Mouse (Mus musculus) naive thymus-derived CD4-positive, alpha-beta T cell, adult 2 months (primary cell): ENCODE results near the gene Acod1.

Experiments
- DNase-seq: peaks from one replicate; pipeline ENCODE4 v3.0.0-alpha.2; 2011; ENCODE audit warnings: low read depth

Gene Acod1

GRCm38 (mm10) chr14:103046677-103047076, at the start of gene Acod1:
Gene Acod1 (plus strand): TSS chr14:103046977.
- DNase-seq: no peak

DNA sequence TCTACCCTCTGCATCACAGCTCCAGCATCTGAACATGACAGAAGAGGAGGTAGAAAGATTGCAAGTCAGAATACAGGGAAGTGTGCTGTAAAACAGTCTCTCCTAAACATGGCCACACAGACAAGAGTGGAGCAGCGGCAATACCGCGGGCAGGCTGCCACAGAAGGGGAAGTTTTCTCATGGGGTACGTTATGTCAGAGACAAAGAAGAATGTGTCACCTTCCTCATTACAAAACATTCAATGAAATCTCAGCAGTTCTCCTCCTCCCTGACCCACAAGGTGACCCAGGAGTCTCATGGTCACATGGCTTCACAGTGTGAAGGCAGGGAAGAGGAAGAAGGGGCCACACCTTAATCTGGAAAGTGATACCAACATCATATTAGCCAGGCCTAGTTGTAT, 39.0 kb upstream of the Acod1 start:
- no peak for DNase-seq

DNA sequence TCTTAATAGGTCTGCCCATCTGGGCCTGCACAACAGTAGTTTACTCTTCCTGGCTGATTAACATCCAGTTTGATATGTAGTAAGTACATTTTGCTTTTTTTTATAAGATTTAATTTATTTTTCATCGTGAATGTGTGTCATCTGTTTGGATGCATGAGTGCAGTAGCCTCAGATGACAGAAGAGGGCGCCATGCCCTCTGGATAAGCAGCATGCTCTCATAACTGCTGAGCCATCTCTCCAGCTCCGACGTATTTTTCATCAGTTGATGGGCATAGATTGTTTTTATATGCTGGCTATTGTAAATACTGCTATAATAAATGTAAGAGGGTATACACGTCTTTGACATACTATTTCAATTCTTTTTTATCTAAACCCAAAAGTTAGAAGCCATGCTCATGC, 35.0 kb upstream of the Acod1 start:
- peak; percentile 72 for DNase-seq

- DNase-seq: peak; percentile 76
These were observed 34.1 kb upstream of the Acod1 start for GRCm38 (mm10) chr14:103012563-103013150.

DNA sequence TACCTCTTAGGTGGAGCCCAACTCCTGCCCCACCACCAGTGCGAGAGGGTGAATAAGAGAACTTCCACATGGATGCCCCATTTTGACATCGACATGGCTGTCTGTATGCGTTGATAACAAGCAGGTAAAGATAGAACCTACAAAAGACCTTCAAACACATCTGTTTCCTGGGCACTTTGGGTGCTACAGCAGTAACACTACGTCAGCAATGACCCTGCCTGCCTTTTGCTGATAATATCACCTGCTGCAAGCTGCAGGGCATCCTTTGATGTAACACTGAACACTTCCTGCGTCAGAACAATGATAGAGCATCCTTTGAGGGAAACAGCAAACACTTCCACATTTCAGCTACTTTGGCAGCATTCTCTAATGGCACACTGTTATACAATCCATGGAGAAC, 29.8 kb upstream of the Acod1 start:
- peak; percentile 51 for DNase-seq

- no peak for DNase-seq
These were observed 26.7 kb upstream of the Acod1 start for GRCm38 (mm10) chr14:103020046-103020445.

GRCm38 (mm10) chr14:103029203-103029602, 17.6 kb upstream of the Acod1 start:
- no peak for DNase-seq

GRCm38 (mm10) chr14:103033271-103033823, 13.4 kb upstream of the Acod1 start:
- DNase-seq: peak; percentile 34

- no peak for DNase-seq
These were observed 12.7 kb upstream of the Acod1 start for GRCm38 (mm10) chr14:103034076-103034475.

GRCm38 (mm10) chr14:103037016-103037415, 9.8 kb upstream of the Acod1 start:
- DNase-seq: no peak

GRCm38 (mm10) chr14:103048292-103049086, 1.7 kb downstream of the Acod1 start:
- DNase-seq: peak; percentile 26

DNA sequence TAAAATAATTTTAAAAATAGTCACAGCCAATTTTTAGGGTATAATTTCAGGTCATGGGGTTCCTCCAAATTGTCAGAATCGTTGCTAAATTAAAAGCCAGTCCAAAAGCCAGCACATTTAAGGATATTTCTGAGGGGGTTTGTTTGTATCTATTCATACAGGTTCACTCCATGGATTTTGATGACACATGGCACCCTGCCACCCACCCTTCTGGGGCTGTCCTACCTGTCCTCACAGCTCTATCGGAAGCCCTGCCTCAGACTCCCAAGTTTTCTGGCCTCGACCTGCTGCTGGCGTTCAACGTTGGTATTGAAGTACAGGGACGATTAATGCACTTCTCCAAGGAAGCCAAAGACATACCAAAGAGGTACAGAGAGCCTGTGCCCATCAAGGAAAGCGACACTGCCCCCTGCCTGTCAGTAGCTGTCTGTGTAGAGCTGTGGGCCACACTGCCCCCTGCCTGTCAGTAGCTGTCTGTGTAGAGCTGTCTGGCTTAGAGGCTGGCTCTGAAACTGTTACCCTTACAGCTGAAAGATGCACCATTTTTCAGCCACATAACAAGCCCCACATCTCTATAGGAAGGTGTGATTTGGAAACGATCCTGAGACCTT, 4.5 kb downstream of the Acod1 start:
- peak; percentile 91 for DNase-seq

DNA sequence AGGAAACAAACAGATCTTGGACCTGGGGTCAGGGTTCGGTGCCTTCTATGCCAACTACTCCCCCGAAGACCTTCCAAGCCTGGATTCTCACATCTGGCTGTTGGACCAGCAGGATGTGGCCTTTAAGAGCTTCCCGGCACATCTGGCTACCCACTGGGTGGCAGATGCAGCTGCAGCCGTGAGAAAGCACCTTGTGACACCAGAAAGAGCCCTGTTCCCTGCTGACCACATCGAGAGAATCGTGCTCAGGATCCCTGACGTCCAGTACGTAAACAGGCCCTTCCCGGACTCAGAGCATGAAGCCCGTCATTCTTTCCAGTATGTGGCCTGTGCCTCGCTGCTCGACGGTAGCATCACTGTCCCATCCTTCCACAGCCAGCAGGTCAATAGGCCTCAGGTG, 8.0 kb downstream of the Acod1 start:
- DNase-seq: no peak

- DNase-seq: no peak
These were observed 9.8 kb downstream of the Acod1 start for GRCm38 (mm10) chr14:103056601-103057000.

GRCm38 (mm10) chr14:103058998-103059397, 12.2 kb downstream of the Acod1 start:
- DNase-seq: no peak

- no peak for DNase-seq
These were observed 12.7 kb downstream of the Acod1 start for GRCm38 (mm10) chr14:103059495-103059894.

DNA sequence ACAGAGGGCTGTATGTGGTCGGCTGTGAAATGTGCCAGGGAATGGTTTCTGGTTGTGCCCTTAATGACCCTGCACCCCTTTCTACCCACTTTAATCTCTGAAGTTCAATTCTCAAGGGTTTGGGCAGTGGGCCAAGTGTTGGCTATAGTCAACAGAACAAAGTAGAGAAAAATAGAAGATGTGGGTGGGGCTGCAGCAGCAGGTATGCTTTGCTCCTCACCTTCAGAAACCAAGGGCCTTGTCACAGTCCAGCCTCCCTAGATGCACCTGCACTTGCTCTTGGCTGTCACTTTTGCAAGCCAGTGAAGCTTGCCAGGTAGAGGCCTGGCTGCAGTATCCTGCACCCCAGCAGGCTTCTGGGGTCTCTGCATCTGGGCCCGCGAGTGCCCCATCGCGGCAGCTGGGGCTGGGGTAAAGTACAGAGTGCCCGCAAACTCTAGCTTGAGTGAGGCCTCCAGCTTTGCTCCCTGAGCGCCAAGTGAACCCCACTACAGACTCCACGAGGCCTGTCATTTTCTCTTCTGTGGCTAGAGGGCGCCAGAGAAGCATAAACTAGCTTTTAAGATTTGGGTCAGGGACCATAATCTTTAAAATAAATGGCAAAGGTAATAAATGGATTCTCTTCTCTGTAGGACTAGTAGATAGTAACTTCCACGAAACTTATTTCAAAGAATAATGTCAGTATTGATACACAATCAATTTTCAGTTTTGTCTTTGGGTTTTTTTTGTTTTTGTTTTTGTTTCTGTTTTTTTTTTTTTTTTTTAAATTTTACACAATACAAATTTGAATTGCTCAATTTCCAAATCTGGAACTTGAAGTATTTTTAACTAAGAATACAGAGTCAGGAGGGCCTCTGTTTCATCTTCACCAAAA, 18.8 kb downstream of the Acod1 start:
- peak; percentile 90 for DNase-seq

GRCm38 (mm10) chr14:103069465-103069863, 22.7 kb downstream of the Acod1 start:
- no peak for DNase-seq

- peak; percentile 95 for DNase-seq
These were observed 23.3 kb downstream of the Acod1 start, which contains the start of gene Cln5 for GRCm38 (mm10) chr14:103069864-103070611. Gene Cln5 (plus strand): TSS chr14:103070216.

DNA sequence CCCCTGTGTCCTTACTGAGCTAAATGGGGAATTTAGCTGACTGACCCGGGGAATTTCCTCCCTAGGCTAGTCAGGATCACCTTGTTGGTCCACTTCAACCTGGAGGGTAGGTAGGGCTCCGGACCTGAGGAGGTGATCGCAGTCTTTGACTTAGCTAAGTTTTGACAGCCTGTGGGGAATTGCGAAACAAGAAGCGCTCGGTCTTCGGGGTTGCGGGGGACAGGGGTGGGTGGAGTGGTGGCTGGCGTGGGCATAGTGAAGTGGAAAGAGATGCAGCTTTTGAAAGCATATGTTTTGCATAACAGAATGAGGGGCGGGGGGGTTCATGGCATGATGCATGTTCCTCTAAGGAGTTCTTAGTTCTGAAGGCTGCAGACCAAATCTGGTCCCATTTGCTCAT, 24.0 kb downstream of the Acod1 start:
- DNase-seq: no peak

- DNase-seq: no peak
These were observed 24.7 kb downstream of the Acod1 start for GRCm38 (mm10) chr14:103071471-103071870.
